Mouse (Mus musculus): ENCODE results near the gene Daam1.

DNA sequence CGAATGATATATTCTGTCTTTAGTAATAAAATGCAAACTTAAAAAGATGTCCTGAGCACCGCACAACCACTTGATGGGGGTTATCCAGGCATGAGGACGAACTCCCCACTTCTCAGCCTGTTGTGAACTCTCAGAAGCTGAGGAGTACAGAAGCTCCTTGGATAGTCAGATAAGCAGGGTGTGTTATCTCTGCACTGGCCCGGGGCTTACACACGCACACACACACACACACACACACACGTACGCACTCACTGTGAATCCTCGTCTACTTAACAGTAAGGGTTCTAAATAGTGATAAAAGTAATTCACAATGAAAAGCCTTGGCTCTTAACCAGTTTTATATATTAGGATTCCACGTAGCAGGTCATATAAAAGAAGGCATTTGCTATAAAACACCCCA, 112.2 kb downstream of the Daam1 start:
- no peak for TF ChIP-seq POLR2A (IDR thresholded peaks at IDR 0.05; ENCODE audit: extremely low read depth, insufficient read depth, low read length)
- TF ChIP-seq CTCF (IDR thresholded peaks at IDR 0.05; ENCODE audit: low read depth, low read length) = no peak
